Mouse (Mus musculus) hindbrain, embryonic 11.5 days (tissue): ENCODE results near the gene Trp53i13. TPM values are rescaled to one million over a fixed set of nuclear protein-coding genes. Genes with fewer than 3 reads are reported as not detected.

ENCODE experiments used
- ATAC-seq: fragments of 200-750 bp; cut with Nextera tagmentation; 2 replicates; pipeline ENCODE4 v1.8.0; 2017; ENCODE audit warnings: mild to moderate bottlenecking, moderate TSS enrichment, moderate library complexity; ENCODE audit not compliant: low FRiP score
- DNase-seq: peaks from one replicate; pipeline ENCODE4 v3.0.0-alpha.2; 2015; ENCODE audit warnings: low spot score
- H3K27ac ChIP-seq: fragments of 300-500 bp; sonication (generic); 2 replicates; pipeline ENCODE4 v1.5.1; 2014; ENCODE audit warnings: mild to moderate bottlenecking, low read depth, low read length
- H3K27me3 ChIP-seq: fragments of 300-500 bp; sonication (generic); 2 replicates; pipeline ENCODE4 v1.6.1; 2014; ENCODE audit warnings: mild to moderate bottlenecking, low read length, moderate library complexity, mixed read lengths; ENCODE audit not compliant: control insufficient read depth, insufficient read depth
- H3K36me3 ChIP-seq: fragments of 300-500 bp; sonication (generic); 2 replicates; pipeline ENCODE4 v1.6.1; 2014; ENCODE audit warnings: mild to moderate bottlenecking, low read length, moderate library complexity, mixed read lengths; ENCODE audit not compliant: control insufficient read depth, insufficient read depth
- H3K4me1 ChIP-seq: fragments of 300-500 bp; sonication (generic); replicated peaks from 2 replicates; pipeline ENCODE4 v1.6.1; 2014; ENCODE audit warnings: low read length, mixed read lengths; ENCODE audit not compliant: control insufficient read depth, insufficient read depth
- H3K4me2 ChIP-seq: fragments of 300-500 bp; sonication (generic); replicated peaks from 2 replicates; pipeline ENCODE4 v1.6.1; 2014; ENCODE audit warnings: mild to moderate bottlenecking, low read depth, low read length
- H3K4me3 ChIP-seq: fragments of 300-500 bp; sonication (generic); 2 replicates; pipeline ENCODE4 v1.5.1; 2014; ENCODE audit warnings: low read depth, low read length
- H3K9ac ChIP-seq: fragments of 300-500 bp; sonication (generic); 2 replicates; pipeline ENCODE4 v1.6.1; 2014; ENCODE audit warnings: low read depth, low read length
- H3K9me3 ChIP-seq: fragments of 300-500 bp; sonication (generic); 2 replicates; pipeline ENCODE4 v1.6.1; 2016; ENCODE audit warnings: low read length; ENCODE audit not compliant: control insufficient read depth
- WGBS: fragments of 180-500 bp; shearing (Covaris S2); extraction: QIAGEN DNeasy Blood & Tissue Kit; methylation state at CpG from one replicate; pipeline ENCODE4 v1.1.7; 2014; 5-methylcytosine and 5-hydroxymethylcytosine counted together
- polyA plus RNA-seq: library from polyadenylated mRNA; unstranded; fragments of >200 nt; fragmentation: Nextera tagmentation; extraction: Ambion mirVana; gene quantifications from 2 replicates; pipeline ENCODE4 v1.2.1, GENCODE M21; 2014

Trp53i13 gene
- polyA plus RNA-seq, 1 experiment from 2014 or later = 27.7 TPM

DNA sequence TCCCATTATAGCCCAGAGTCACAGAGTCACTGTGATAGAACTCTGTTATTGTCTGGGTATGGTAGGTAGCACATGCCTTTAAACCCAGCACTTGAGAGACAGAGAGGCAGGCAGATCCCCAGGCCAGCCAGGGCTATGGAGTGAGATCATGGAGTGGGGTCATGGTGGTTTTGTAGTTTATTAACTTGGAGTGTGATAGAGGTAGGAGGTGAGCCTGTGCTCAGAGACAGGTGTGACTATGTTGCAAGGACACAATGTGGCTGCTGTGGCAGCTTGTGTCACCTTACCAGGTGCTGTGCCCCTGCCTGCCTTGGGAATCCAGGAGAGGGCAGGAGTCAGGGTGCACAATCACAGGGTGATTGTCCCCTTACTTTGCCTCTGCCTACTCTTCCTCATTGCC lies 20.3 kb downstream of the Trp53i13 start:
- Histone ChIP-seq H3K4me1 (peaks cover 17% of the 10 kb centered on the region), H3K27me3 (no peaks in the 10 kb centered on the region), H3K4me3 (no peak overlapping the region), H3K27ac (no peak overlapping the region), H3K9me3 (no peaks in the 10 kb centered on the region), H3K4me2 (no peak overlapping the region), H3K9ac (no peak overlapping the region), H3K36me3 (no peaks in the 10 kb centered on the region)
- ATAC-seq (no peak), DNase-seq (no peak)

DNA sequence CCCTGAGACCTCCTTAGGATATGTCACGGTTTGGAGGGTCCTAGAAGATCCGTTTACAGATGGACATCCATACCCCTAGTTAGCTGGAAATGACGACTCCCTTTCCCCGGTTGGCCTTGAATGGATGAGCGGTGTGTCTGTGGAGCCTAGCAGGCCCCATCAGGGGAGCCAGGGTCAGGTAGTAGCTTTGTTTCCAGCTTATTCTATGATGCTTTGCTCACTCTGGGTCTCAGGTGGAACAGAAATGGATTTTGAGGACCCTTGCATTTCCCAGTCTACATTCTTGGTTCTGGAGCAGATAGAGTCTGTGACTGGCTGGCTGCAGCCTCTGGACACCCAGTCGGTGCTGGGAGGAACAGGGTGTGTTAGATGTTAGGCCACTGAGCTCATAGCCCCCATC lies 21.0 kb downstream of the Trp53i13 start:
- no peaks in the 10 kb centered on the region for H3K9me3 ChIP-seq
- peak overlapping the region; percentile 84 for H3K4me2 ChIP-seq
- H3K4me1 ChIP-seq = peaks cover 21% of the 10 kb centered on the region
- no peak overlapping the region for H3K27ac ChIP-seq
- peak overlapping the region; percentile 74; the same call in 1 of the 2 replicates for H3K4me3 ChIP-seq
- H3K27me3 ChIP-seq = no peaks in the 10 kb centered on the region
- 74% methylated on average over 6 of the region's 6 CpGs for WGBS
- no peak for ATAC-seq
- no peak for DNase-seq
- H3K36me3 ChIP-seq = no peaks in the 10 kb centered on the region
- peak overlapping the region; percentile 93 for H3K9ac ChIP-seq

DNA sequence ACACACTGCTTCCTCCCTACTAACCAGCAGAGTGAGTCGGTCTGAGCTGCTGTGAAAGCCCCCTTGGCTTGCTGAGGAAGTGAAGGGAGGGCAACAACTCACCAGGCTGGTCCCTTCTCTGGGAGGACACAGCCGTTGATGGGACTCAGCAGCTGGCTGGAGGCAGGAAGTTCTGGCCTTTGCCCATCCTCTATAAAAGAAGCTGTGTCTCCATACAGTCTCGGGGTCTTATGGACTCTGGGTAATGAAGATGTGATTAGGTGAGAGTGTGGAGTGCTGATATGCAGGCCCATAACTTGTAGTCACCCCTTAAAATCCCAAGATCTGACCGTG lies 21.5 kb downstream of the Trp53i13 start:
- Histone ChIP-seq H3K27ac (peak overlapping the region; percentile 88; the same call in 1 of the 2 replicates), H3K9me3 (no peaks in the 10 kb centered on the region), H3K4me3 (peak overlapping the region; percentile 74), H3K27me3 (no peaks in the 10 kb centered on the region), H3K4me2 (peak overlapping the region; percentile 84), H3K36me3 (no peaks in the 10 kb centered on the region), H3K4me1 (peaks cover 21% of the 10 kb centered on the region), H3K9ac (peak overlapping the region; percentile 93)
- DNase-seq (no peak), ATAC-seq (no peak)
- WGBS = 36% methylated on average over 4 of the region's 4 CpGs

GRCm38 (mm10) chr11:77493512-77494343 lies 22.1 kb downstream of the Trp53i13 start, which contains the start of gene Git1:
Git1 (plus strand) TSS chr11:77493562.
- H3K9me3 ChIP-seq = no peaks in the 10 kb centered on the region
- 2% methylated on average over 30 of the region's 74 CpGs for WGBS
- H3K9ac ChIP-seq = peak within 1 kb of the TSS; percentile 93
- H3K27ac ChIP-seq = peak within 1 kb of the TSS; percentile 88
- no peak for ATAC-seq
- no peaks in the 10 kb centered on the region for H3K36me3 ChIP-seq
- DNase-seq = peak; percentile 54
- peaks cover 21% of the 10 kb centered on the region for H3K4me1 ChIP-seq
- peak within 1 kb of the TSS; percentile 84 for H3K4me2 ChIP-seq
- peak within 1 kb of the TSS; percentile 74 for H3K4me3 ChIP-seq
- no peaks in the 10 kb centered on the region for H3K27me3 ChIP-seq

GRCm38 (mm10) chr11:77492911-77493332 lies 22.9 kb downstream of the Trp53i13 start:
- WGBS = under 1% methylated on average over 18 of the region's 32 CpGs
- H3K9ac ChIP-seq = peak overlapping the region; percentile 93

GRCm38 (mm10) chr11:77492311-77492871 lies 23.4 kb downstream of the Trp53i13 start:
- Histone ChIP-seq H3K36me3 (no peaks in the 10 kb centered on the region), H3K4me2 (peak overlapping the region; percentile 77), H3K27ac (peak overlapping the region; percentile 88), H3K4me1 (peaks cover 30% of the 10 kb centered on the region), H3K9ac (peak overlapping the region; percentile 93), H3K9me3 (no peaks in the 10 kb centered on the region), H3K27me3 (no peaks in the 10 kb centered on the region), H3K4me3 (peak overlapping the region; percentile 74)
- ATAC-seq (no peak), DNase-seq (no peak)
- WGBS = under 1% methylated on average over 14 of the region's 18 CpGs

More at GRCm38 (mm10) chr11:77492911-77493332, 22.9 kb downstream of the Trp53i13 start:
- H3K4me1 ChIP-seq = peaks cover 26% of the 10 kb centered on the region
- H3K4me3 ChIP-seq = peak overlapping the region; percentile 74
- H3K9me3 ChIP-seq = no peaks in the 10 kb centered on the region
- peak; percentile 46 for ATAC-seq
- peak overlapping the region; percentile 88 for H3K27ac ChIP-seq
- H3K27me3 ChIP-seq = no peaks in the 10 kb centered on the region
- no peaks in the 10 kb centered on the region for H3K36me3 ChIP-seq
- peak; percentile 93 for DNase-seq
- peak overlapping the region; percentile 77 for H3K4me2 ChIP-seq

GRCm38 (mm10) chr11:77491502-77492291 lies 24.1 kb downstream of the Trp53i13 start:
- peak overlapping the region; percentile 93 for H3K9ac ChIP-seq
- H3K4me1 ChIP-seq = peaks cover 27% of the 10 kb centered on the region
- DNase-seq (peak; percentile 45), ATAC-seq (peak; percentile 69)
- no peaks in the 10 kb centered on the region for H3K9me3 ChIP-seq
- H3K27ac ChIP-seq = peak overlapping the region; percentile 85
- peak overlapping the region; percentile 77 for H3K4me2 ChIP-seq
- H3K4me3 ChIP-seq = peak overlapping the region; percentile 74
- H3K27me3 ChIP-seq = no peaks in the 10 kb centered on the region
- WGBS = under 1% methylated on average over 23 of the region's 23 CpGs
- H3K36me3 ChIP-seq = no peaks in the 10 kb centered on the region

- H3K27ac ChIP-seq = peak overlapping the region; percentile 85
- no peaks in the 10 kb centered on the region for H3K36me3 ChIP-seq
- DNase-seq = peak; percentile 99
- WGBS = 1% methylated on average over 13 of the region's 13 CpGs
- no peaks in the 10 kb centered on the region for H3K27me3 ChIP-seq
- H3K4me2 ChIP-seq = peak overlapping the region; percentile 77
- peak; percentile 75 for ATAC-seq
- peak overlapping the region; percentile 49 for H3K9ac ChIP-seq
- H3K4me3 ChIP-seq = peak overlapping the region; percentile 74
- peaks cover 30% of the 10 kb centered on the region for H3K4me1 ChIP-seq
- H3K9me3 ChIP-seq = no peaks in the 10 kb centered on the region
These were observed 24.7 kb downstream of the Trp53i13 start for GRCm38 (mm10) chr11:77491123-77491501.
